Mouse (Mus musculus) myocyte (in vitro differentiated cells): ENCODE measurements at regions not wholly inside any gene's neighbourhood (a gene's known extent, or its start where the extent isn't known, plus 50 kb on each side); places are given as distances from the start of the nearest gene placed in this dataset.

ENCODE experiments used
- POLR2AphosphoS2 ChIP-seq: IDR thresholded peaks from one replicate; pipeline ENCODE4 v1.6.1; 2011; ENCODE audit warnings: low read depth, control low read depth; ENCODE audit not compliant: insufficient read length
- TCF12 ChIP-seq: IDR thresholded peaks from one replicate; pipeline ENCODE4 v1.6.1; 2011; ENCODE audit warnings: mild to moderate bottlenecking, control low read depth; ENCODE audit not compliant: poor library complexity, insufficient read depth, severe bottlenecking
- TCF3 ChIP-seq: IDR thresholded peaks from one replicate; pipeline ENCODE4 v1.6.1; 2011; ENCODE audit warnings: low read depth, control low read depth; ENCODE audit not compliant: insufficient read length
- USF1 ChIP-seq: IDR thresholded peaks from one replicate; pipeline ENCODE4 v1.6.1; 2011; ENCODE audit warnings: low read depth, mild to moderate bottlenecking, control low read depth, moderate library complexity

DNA sequence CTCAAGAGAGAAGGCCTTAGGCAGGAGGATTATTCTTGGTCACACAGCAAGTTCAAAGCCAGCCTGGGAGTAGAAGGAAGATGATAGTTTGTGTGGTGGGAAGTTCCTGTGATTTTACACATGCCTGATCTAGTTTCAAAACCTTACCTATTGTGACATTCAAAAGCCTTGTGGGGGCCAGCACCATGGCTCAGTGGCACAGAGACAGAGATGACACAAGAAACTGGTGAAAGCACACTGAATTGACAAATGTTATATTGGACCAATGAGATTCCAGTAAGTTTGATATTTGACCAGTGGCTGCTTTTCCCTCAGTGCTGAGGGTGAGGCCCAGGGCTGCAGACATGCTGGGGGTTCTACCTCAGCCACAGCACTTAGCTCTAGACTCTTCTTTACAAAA, 73.1 kb upstream of the Jak1 start:
- TF ChIP-seq TCF12 (no peak), USF1 (no peak), TCF3 (no peak), POLR2AphosphoS2 (no peak)
